Mouse (Mus musculus): ENCODE results near the gene Bcl2l12. TPM values are rescaled to one million over a fixed set of nuclear protein-coding genes. Genes with fewer than 3 reads are reported as not detected.

Gene Bcl2l12
- total and polyA plus RNA-seq, 3 experiments: 16.6 to 24.6 TPM; not detected in 1

GRCm38 (mm10) chr7:44974383-44975116 is 24.0 kb downstream of the Bcl2l12 start, which contains the start of gene Cpt1c (continued):
- TF ChIP-seq RAD21 (IDR thresholded peaks at IDR 0.05; ENCODE audit: low read depth, low read length) (no peak), ZNF384 (IDR thresholded peaks at IDR 0.05; ENCODE audit: low read depth, low read length) (peak; percentile 60), TAL1 (IDR thresholded peaks at IDR 0.05; ENCODE audit: low read length) (no peak), KAT2A (conservative IDR thresholded peaks at IDR 0.05; ENCODE audit: low read depth, low read length) (peak; percentile 45; the same call in 1 of the 2 replicates), USF1 (IDR thresholded peaks at IDR 0.05; ENCODE audit: low read depth, low read length) (no peak), TCF12 (IDR thresholded peaks at IDR 0.05; ENCODE audit: low read depth, low read length) (no peak), MYC (IDR thresholded peaks at IDR 0.05; ENCODE audit: low read depth, low read length) (no peak), CHD1 (IDR thresholded peaks at IDR 0.05; ENCODE audit: low read depth, low read length) (no peak), POLR2A (IDR thresholded peaks at IDR 0.05; ENCODE audit: control insufficient read depth in 1 of 2, insufficient read depth in 1 of 2, low read depth in 1 of 2, low read length in 2 of 2, poor library complexity in 1 of 2) (peak in 1 of 2 experiments; percentile 43; a peak in 1 of 4 replicates), CTCF (IDR thresholded peaks at IDR 0.05 in 2 of 3, conservative IDR thresholded peaks at IDR 0.05 in 1 of 3; ENCODE audit: control insufficient read depth in 1 of 3, insufficient read depth in 1 of 3, low read depth in 2 of 3, low read length in 3 of 3, poor library complexity in 1 of 3, severe bottlenecking in 1 of 3) (no peak)

GRCm38 (mm10) chr7:44973415-44974130 is 24.9 kb downstream of the Bcl2l12 start:
- H3K4me1 ChIP-seq (ENCODE audit: control insufficient read depth in 1 of 2, insufficient read depth in 2 of 2, low read length in 2 of 2): peaks cover 0 to 8% of the 10 kb centered on the region in 2 experiments; a peak in 1 of 4 replicates

More at GRCm38 (mm10) chr7:44973415-44974130, 24.9 kb downstream of the Bcl2l12 start:
- Histone ChIP-seq H3K36me3 (ENCODE audit: control insufficient read depth in 1 of 2, insufficient read depth in 2 of 2, low read length in 2 of 2) (peaks cover 0 to 5% of the 10 kb centered on the region in 2 experiments; a peak in 2 of 4 replicates), H3K27ac (ENCODE audit: control insufficient read depth, low read depth, low read length) (no peak overlapping the region), H3K9ac (ENCODE audit: control insufficient read depth, low read depth, low read length, poor library complexity, severe bottlenecking) (no peak overlapping the region), H3K4me3 (ENCODE audit: control insufficient read depth in 1 of 2, insufficient read depth in 1 of 2, low read depth in 2 of 2, low read length in 2 of 2) (no peak overlapping the region), H3K27me3 (ENCODE audit: control insufficient read depth in 1 of 2, insufficient read depth in 2 of 2, low read length in 2 of 2) (no peaks in the 10 kb centered on the region), H3K79me2 (ENCODE audit: control insufficient read depth, insufficient read depth, low read length, poor library complexity) (no peaks in the 10 kb centered on the region), H3K9me3 (replicated peaks; ENCODE audit: insufficient read depth, low read length) (no peaks in the 10 kb centered on the region)
- DNase-seq (ENCODE audit: low read depth, low spot score): no peak
- TF ChIP-seq MEF2A (IDR thresholded peaks at IDR 0.05; ENCODE audit: extremely low read depth, insufficient replicate concordance, low read depth, low read length, poor library complexity, severe bottlenecking) (no peak), ELF1 (IDR thresholded peaks at IDR 0.05; ENCODE audit: low read depth, low read length) (no peak), CHD2 (IDR thresholded peaks at IDR 0.05; ENCODE audit: low read length) (no peak), CHD1 (IDR thresholded peaks at IDR 0.05; ENCODE audit: low read depth, low read length) (no peak), UBTF (IDR thresholded peaks at IDR 0.05; ENCODE audit: borderline replicate concordance, insufficient read depth, low read depth, low read length) (no peak), RAD21 (IDR thresholded peaks at IDR 0.05; ENCODE audit: low read depth, low read length) (no peak), TBP (IDR thresholded peaks at IDR 0.05; ENCODE audit: low read depth, low read length) (no peak), TCF12 (IDR thresholded peaks at IDR 0.05; ENCODE audit: low read depth, low read length) (no peak), ETS1 (IDR thresholded peaks at IDR 0.05; ENCODE audit: low read depth, low read length) (no peak), TAL1 (IDR thresholded peaks at IDR 0.05; ENCODE audit: low read length) (no peak), NRF1 (IDR thresholded peaks at IDR 0.05; ENCODE audit: insufficient read depth, low read depth, low read length, poor library complexity, severe bottlenecking) (no peak), ZMIZ1 (IDR thresholded peaks at IDR 0.05; ENCODE audit: low read depth, low read length) (no peak), POLR2AphosphoS2 (IDR thresholded peaks at IDR 0.05; ENCODE audit: low read length) (no peak), POLR2A (IDR thresholded peaks at IDR 0.05; ENCODE audit: control insufficient read depth in 1 of 2, insufficient read depth in 1 of 2, low read depth in 1 of 2, low read length in 2 of 2, poor library complexity in 1 of 2) (no peak), KAT2A (conservative IDR thresholded peaks at IDR 0.05; ENCODE audit: low read depth, low read length) (no peak), BHLHE40 (IDR thresholded peaks at IDR 0.05; ENCODE audit: borderline replicate concordance, low read depth, low read length) (no peak), MXI1 (IDR thresholded peaks at IDR 0.05; ENCODE audit: low read depth, low read length) (no peak), USF2 (IDR thresholded peaks at IDR 0.05; ENCODE audit: borderline replicate concordance in 1 of 2, insufficient read depth in 1 of 2, low read depth in 1 of 2, low read length in 2 of 2) (no peak), EP300 (IDR thresholded peaks at IDR 0.05; ENCODE audit: low read depth in 1 of 2, low read length in 2 of 2) (no peak)
